Mouse (Mus musculus) CH12.LX (cell line): Measurements from ENCODE around the gene Rbp4.

Experiments
- ELF1 ChIP-seq: IDR thresholded peaks from 2 replicates; pipeline ENCODE4 v1.6.1; 2014; ENCODE audit warnings: low read depth, mild to moderate bottlenecking, inconsistent platforms, low read length, improper control_type of control experiment
- EP300 ChIP-seq: IDR thresholded peaks from 2 replicates; pipeline ENCODE4 v1.6.1; 2011; ENCODE audit warnings: low read length, improper control_type of control experiment
- MAX ChIP-seq: IDR thresholded peaks from 2 replicates; pipeline ENCODE4 v1.6.1; 2011; ENCODE audit warnings: low read length, improper control_type of control experiment

GRCm38 (mm10) chr19:38107871-38108270 lies 17.2 kb downstream of the Rbp4 start:
- TF ChIP-seq MAX (no peak), EP300 (no peak), ELF1 (no peak)
